ENCODE assay signal across 31 mouse cellular contexts in the genomic region with DNA sequence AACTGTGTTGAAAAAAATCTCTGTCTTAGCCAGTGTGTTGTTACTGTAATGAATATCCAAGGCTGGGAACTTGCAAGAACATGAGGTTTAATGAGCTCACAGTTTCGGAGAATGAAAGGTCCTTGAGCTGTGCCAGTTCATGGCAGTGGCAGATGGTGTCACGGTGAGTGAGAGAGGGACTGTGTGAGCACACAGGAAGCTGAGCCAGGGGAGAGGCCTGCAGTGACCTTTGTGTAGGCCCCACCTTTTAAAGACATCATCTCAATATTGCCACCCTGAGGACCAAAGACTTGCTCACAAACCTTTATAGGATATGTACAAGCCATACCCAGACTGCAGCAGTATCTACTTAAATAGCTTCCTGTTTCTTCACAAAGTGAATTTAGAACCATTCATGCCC.
"Had no signal": no experiment of that assay in that cellular context is flagged by ENCODE, and none has a peak within 500 bp of the region (broad histone marks: within the 10 kb centered on the region; RNA-seq: fewer than 3 reads in every experiment).

No protein-coding gene starts in this region.

- H3K4me3 ChIP-seq: limb, embryonic 10.5 days; limb, embryonic 12.5 days; limb, embryonic 13.5 days; limb, embryonic 15.5 days; liver, embryonic 12.5 days; liver, embryonic 13.5 days; liver, embryonic 15.5 days; lung, embryonic 15.5 days; megakaryocyte, embryonic 14.5 days; midbrain, embryonic 10.5 days; midbrain, embryonic 12.5 days; midbrain, embryonic 15.5 days; myocyte; neural tube, embryonic 12.5 days; neural tube, embryonic 13.5 days had no signal

- H3K27me3 ChIP-seq: limb, embryonic 12.5 days; limb, embryonic 13.5 days; limb, embryonic 15.5 days; liver, embryonic 12.5 days; liver, embryonic 13.5 days; liver, embryonic 15.5 days; lung, embryonic 15.5 days; megakaryocyte, embryonic 14.5 days; midbrain, embryonic 12.5 days; midbrain, embryonic 15.5 days; neural tube, embryonic 12.5 days; neural tube, embryonic 13.5 days had no signal

- H3K36me3 ChIP-seq: limb, embryonic 10.5 days; limb, embryonic 12.5 days; limb, embryonic 13.5 days; limb, embryonic 15.5 days; liver, embryonic 12.5 days; liver, embryonic 13.5 days; liver, embryonic 15.5 days; lung, embryonic 15.5 days; midbrain, embryonic 10.5 days; midbrain, embryonic 12.5 days; midbrain, embryonic 15.5 days; neural tube, embryonic 12.5 days; neural tube, embryonic 13.5 days had no signal

- H3K9ac ChIP-seq: limb, embryonic 12.5 days; limb, embryonic 13.5 days; limb, embryonic 15.5 days; liver, embryonic 12.5 days; liver, embryonic 13.5 days; liver, embryonic 14.5 days; liver, embryonic 15.5 days; liver, postnatal 0 days; lung, embryonic 14.5 days; lung, embryonic 15.5 days; midbrain, embryonic 12.5 days; midbrain, embryonic 15.5 days; neural tube, embryonic 12.5 days; neural tube, embryonic 13.5 days had no signal

- DNase-seq: left cerebral cortex, postnatal 4 days; liver; liver, embryonic 13.5 days; liver, postnatal 0 days; lung, adult 18-20 months; lung, adult 2 months; lung, embryonic 14.5 days; lung, postnatal 10 days; lung, postnatal 14 days; lung, postnatal 36 days; lung, postnatal 4 days; midbrain, embryonic 14.5 days had no signal

- ATAC-seq: liver, embryonic 12.5 days; liver, postnatal 0 days; lung, postnatal 0 days; midbrain, embryonic 15.5 days; midbrain, embryonic 16.5 days had no signal

- H3K4me1 ChIP-seq: limb, embryonic 15.5 days; liver, embryonic 12.5 days; liver, embryonic 13.5 days; liver, embryonic 15.5 days; megakaryocyte, embryonic 14.5 days; midbrain, embryonic 10.5 days; midbrain, embryonic 12.5 days; midbrain, embryonic 15.5 days; neural tube, embryonic 12.5 days had no signal

- H3K9me3 ChIP-seq: limb, embryonic 10.5 days; limb, embryonic 15.5 days; liver, embryonic 12.5 days; liver, embryonic 13.5 days; liver, embryonic 15.5 days; lung, embryonic 15.5 days; midbrain, embryonic 10.5 days; midbrain, embryonic 12.5 days; midbrain, embryonic 15.5 days; neural tube, embryonic 13.5 days had no signal

- H3K27ac ChIP-seq: limb, embryonic 10.5 days; limb, embryonic 12.5 days; limb, embryonic 13.5 days; limb, embryonic 15.5 days; liver, embryonic 12.5 days; liver, embryonic 13.5 days; liver, embryonic 14.5 days; liver, embryonic 15.5 days; lung, embryonic 15.5 days; macrophage; midbrain, embryonic 10.5 days; midbrain, embryonic 12.5 days; midbrain, embryonic 15.5 days; neural tube, embryonic 12.5 days; neural tube, embryonic 13.5 days had no signal

- H3K4me2 ChIP-seq: limb, embryonic 12.5 days; limb, embryonic 13.5 days; limb, embryonic 15.5 days; liver, embryonic 11.5 days; liver, embryonic 12.5 days; liver, embryonic 13.5 days; liver, embryonic 15.5 days; lung, embryonic 14.5 days; lung, embryonic 15.5 days; midbrain, embryonic 12.5 days; midbrain, embryonic 15.5 days; neural tube, embryonic 12.5 days; neural tube, embryonic 13.5 days had no signal
